Mouse (Mus musculus): Measurements from ENCODE around the gene Fam221a.
"Not testable (repeated sequence)": the region's sequence is repeated elsewhere in the genome, so short reads cannot be mapped to it uniquely, and the experiment has no call there.

The Fam221a gene

GRCm38 (mm10) chr6:49394276-49394675, 26.7 kb downstream of the Fam221a start:
- no peak for DNase-seq

GRCm38 (mm10) chr6:49395316-49395715, 27.8 kb downstream of the Fam221a start, which contains the start of gene Stk31:
Gene Stk31 (plus strand): TSS chr6:49395604.
- peak; percentile 10 for DNase-seq

GRCm38 (mm10) chr6:49397466-49397865, 29.9 kb downstream of the Fam221a start:
- peak; percentile 37 for DNase-seq

GRCm38 (mm10) chr6:49398365-49398764, 30.8 kb downstream of the Fam221a start:
- no peak for DNase-seq

- no peak for DNase-seq
These were observed 43.3 kb downstream of the Fam221a start for GRCm38 (mm10) chr6:49410830-49411229.

- DNase-seq: not testable (repeated sequence)
These were observed 45.4 kb downstream of the Fam221a start for GRCm38 (mm10) chr6:49412967-49413366.

GRCm38 (mm10) chr6:49415971-49416370, 48.4 kb downstream of the Fam221a start:
- no peak for DNase-seq

- no peak for DNase-seq
These were observed 69.8 kb downstream of the Fam221a start for GRCm38 (mm10) chr6:49437306-49437705.
